In genomic region chr1:42229711-42230110, GRCm38 (mm10) we compare ENCODE assay signal across 9 mouse cellular contexts.
DNase-seq lines count a peak whose midpoint lies in the region; ATAC-seq lines count a peak whose summit lies in the region.
"Had no signal": no experiment of that assay in that cellular context is flagged by ENCODE, and none has a peak within 500 bp of the region (broad histone marks: within the 10 kb centered on the region; RNA-seq: fewer than 3 reads in every experiment).

No protein-coding gene starts in this region.

- ATAC-seq in heart, embryonic 12.5 days (ENCODE audit: insufficient number of reproducible peaks, low FRiP score): no peak

- no peaks in the 10 kb centered on the region for H3K36me3 ChIP-seq in heart, embryonic 12.5 days

- H3K4me3 ChIP-seq in heart, embryonic 12.5 days: 0 out of 2 replicates have a peak overlapping the region, but pooled peaks have one; percentile 12
- H3K4me3 ChIP-seq: gastrocnemius, adult 2 months had no signal

- whole genome bisulfite sequencing in heart, embryonic 12.5 days: 35% methylated on average over 12 of the region's 12 CpGs

- DNase-seq in kidney, postnatal 10 days: peak; percentile 15
- no peak for DNase-seq in kidney, postnatal 36 days
- DNase-seq in brain, embryonic 18.5 days (ENCODE audit: low read depth, low spot score): peak; percentile 80
- DNase-seq in layer of hippocampus, postnatal 36 days: peak; percentile 40
- DNase-seq in kidney, adult 8-10 months: no peak
- DNase-seq in MN1 (ENCODE audit: low spot score): no peak
- no peak for DNase-seq in embryo, embryonic 10 days (ENCODE audit: low spot score)
- DNase-seq: gastrocnemius, adult 2 months had no signal

- no peaks in the 10 kb centered on the region for H3K27me3 ChIP-seq in heart, embryonic 12.5 days (replicated peaks)

- no peaks in the 10 kb centered on the region for H3K9me3 ChIP-seq in heart, embryonic 12.5 days (replicated peaks)

- H3K4me1 ChIP-seq in heart, embryonic 12.5 days (replicated peaks): no peaks in the 10 kb centered on the region

- H3K9ac ChIP-seq in heart, embryonic 12.5 days: no peak overlapping the region

- H3K4me2 ChIP-seq in heart, embryonic 12.5 days: peak overlapping the region; percentile 54

- H3K27ac ChIP-seq in heart, embryonic 12.5 days (ENCODE audit: poor library complexity, severe bottlenecking): no peak overlapping the region
- H3K27ac ChIP-seq: gastrocnemius, adult 2 months had no signal

Comparison
In these comparisons a context has a peak if more than half of its experiments do, and no peak if none do; other contexts are left out.
1. DNase-seq: peak in kidney, postnatal 10 days (single experiment), brain, embryonic 18.5 days (single experiment) and layer of hippocampus, postnatal 36 days (2 of 2); none in kidney, postnatal 36 days (0 of 2), kidney, adult 8-10 months (0 of 2), MN1 (single experiment) and embryo, embryonic 10 days (single experiment).